Mouse (Mus musculus): ENCODE data around the gene Klhdc10.
"Not testable (repeated sequence)": the region's sequence is repeated elsewhere in the genome, so short reads cannot be mapped to it uniquely, and the experiment has no call there.

DNA sequence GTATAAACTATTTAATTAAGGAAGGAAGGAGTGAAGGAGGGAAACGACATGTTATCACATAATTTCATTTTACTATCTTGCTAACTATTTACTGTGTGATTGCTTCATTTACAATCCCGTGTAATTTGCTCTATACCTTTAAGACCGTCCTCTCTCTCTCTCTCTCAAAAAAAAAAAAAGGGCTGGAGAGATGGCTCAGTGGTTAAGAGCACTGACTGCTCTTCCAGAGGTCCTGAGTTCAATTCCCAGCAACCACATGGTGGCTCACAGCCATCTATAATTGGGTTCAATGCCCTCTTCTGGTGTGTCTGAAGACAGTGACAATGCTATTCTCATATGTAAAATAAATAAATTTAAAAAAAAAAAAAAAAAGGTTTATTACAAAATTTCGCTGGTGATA is 11.4 kb upstream of the Klhdc10 start:
- TF ChIP-seq EP300, CTCF (IDR thresholded peaks at IDR 0.05; ENCODE audit: low read depth): not testable (repeated sequence)
